Mouse (Mus musculus): ENCODE measurements around the gene Mgmt.
A peak's percentile ranks its signal among the peaks of the same experiment; 100 is the strongest.

The Mgmt gene

GRCm38 (mm10) chr7:137056126-137056525, 161.7 kb downstream of the Mgmt start:
- DNase-seq (ENCODE audit: low read depth, low spot score): no peak

- DNase-seq (ENCODE audit: low read depth, low spot score): no peak
These were observed 166.1 kb downstream of the Mgmt start for GRCm38 (mm10) chr7:137060488-137060887.

- no peak for DNase-seq (ENCODE audit: low read depth, low spot score)
These were observed 166.7 kb downstream of the Mgmt start for GRCm38 (mm10) chr7:137061109-137061508.

GRCm38 (mm10) chr7:137064255-137064654, 169.8 kb downstream of the Mgmt start:
- no peak for DNase-seq (ENCODE audit: low read depth, low spot score)

- no peak for DNase-seq (ENCODE audit: low read depth, low spot score)
These were observed 171.0 kb downstream of the Mgmt start for GRCm38 (mm10) chr7:137065408-137065807.

- peak; percentile 22 for DNase-seq (ENCODE audit: low read depth, low spot score)
These were observed 171.8 kb downstream of the Mgmt start for GRCm38 (mm10) chr7:137066211-137066610.

- DNase-seq (ENCODE audit: low read depth, low spot score): no peak
These were observed 172.6 kb downstream of the Mgmt start for GRCm38 (mm10) chr7:137066997-137067396.

- no peak for DNase-seq (ENCODE audit: low read depth, low spot score)
These were observed 173.3 kb downstream of the Mgmt start for GRCm38 (mm10) chr7:137067758-137068157.

GRCm38 (mm10) chr7:137068796-137069195, 174.4 kb downstream of the Mgmt start:
- DNase-seq (ENCODE audit: low read depth, low spot score): no peak

GRCm38 (mm10) chr7:137069768-137070167, 175.4 kb downstream of the Mgmt start:
- DNase-seq (ENCODE audit: low read depth, low spot score): no peak

GRCm38 (mm10) chr7:137071346-137071745, 176.9 kb downstream of the Mgmt start:
- DNase-seq (ENCODE audit: low read depth, low spot score): no peak

GRCm38 (mm10) chr7:137073878-137074277, 179.5 kb downstream of the Mgmt start:
- no peak for DNase-seq (ENCODE audit: low read depth, low spot score)

- DNase-seq (ENCODE audit: low read depth, low spot score): no peak
These were observed 179.9 kb downstream of the Mgmt start for GRCm38 (mm10) chr7:137074324-137074723.

GRCm38 (mm10) chr7:137075301-137075700, 180.9 kb downstream of the Mgmt start:
- DNase-seq (ENCODE audit: low read depth, low spot score): no peak

GRCm38 (mm10) chr7:137080171-137080570, 185.8 kb downstream of the Mgmt start:
- no peak for DNase-seq (ENCODE audit: low read depth, low spot score)

GRCm38 (mm10) chr7:137082171-137082570, 187.8 kb downstream of the Mgmt start:
- DNase-seq (ENCODE audit: low read depth, low spot score): no peak

GRCm38 (mm10) chr7:137084651-137085050, 190.2 kb downstream of the Mgmt start:
- no peak for DNase-seq (ENCODE audit: low read depth, low spot score)

- peak; percentile 6 for DNase-seq (ENCODE audit: low read depth, low spot score)
These were observed 191.7 kb downstream of the Mgmt start for GRCm38 (mm10) chr7:137085969-137086606.

GRCm38 (mm10) chr7:137087136-137087535, 192.7 kb downstream of the Mgmt start:
- DNase-seq (ENCODE audit: low read depth, low spot score): no peak

GRCm38 (mm10) chr7:137088141-137088540, 193.7 kb downstream of the Mgmt start:
- DNase-seq (ENCODE audit: low read depth, low spot score): no peak

- no peak for DNase-seq (ENCODE audit: low read depth, low spot score)
These were observed 200.1 kb downstream of the Mgmt start for GRCm38 (mm10) chr7:137094551-137094950.

- DNase-seq (ENCODE audit: low read depth, low spot score): no peak
These were observed 201.3 kb downstream of the Mgmt start for GRCm38 (mm10) chr7:137095702-137096101.

- no peak for DNase-seq (ENCODE audit: low read depth, low spot score)
These were observed 205.4 kb downstream of the Mgmt start for GRCm38 (mm10) chr7:137099766-137100165.

- DNase-seq (ENCODE audit: low read depth, low spot score): no peak
These were observed 208.3 kb downstream of the Mgmt start for GRCm38 (mm10) chr7:137102606-137103195.
